ENCODE assay signal across 8 mouse cellular contexts in the genomic region with DNA sequence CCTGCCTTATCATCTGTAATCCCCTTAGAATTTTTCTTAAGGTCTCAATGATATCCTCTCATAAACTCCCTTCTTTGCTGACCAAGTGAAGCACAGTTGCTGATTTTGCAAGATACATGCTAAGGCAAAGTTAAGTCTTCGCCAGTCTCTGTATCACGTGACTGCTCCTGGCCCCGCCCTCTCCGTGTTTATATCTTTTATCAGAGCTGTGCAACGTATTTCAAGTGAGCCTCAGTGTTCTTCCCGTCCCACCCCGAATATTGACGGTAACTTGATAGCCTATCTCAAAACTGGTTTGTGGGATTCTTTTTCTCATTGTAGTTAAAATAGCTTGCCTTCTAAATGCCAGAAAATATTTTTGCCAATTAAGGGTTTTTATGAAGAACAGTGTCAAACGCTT. TPM values are rescaled to one million over a fixed set of nuclear protein-coding genes. Genes with fewer than 3 reads are reported as not detected.
A peak's percentile ranks its signal among the peaks of the same experiment; 100 is the strongest.
DNase-seq lines count a peak whose midpoint lies in the region; ATAC-seq and TF ChIP-seq lines count a peak whose summit lies in the region.

No protein-coding gene starts in this region.

- peak overlapping the region; percentile 73 for H3K27ac ChIP-seq in limb, embryonic 14.5 days (replicated peaks; ENCODE audit: low read depth, low read length)

- DNase-seq in ovary, adult 18-20 months (ENCODE audit: low spot score), result peak; percentile 55
- DNase-seq in ovary, postnatal 10 days (ENCODE audit: low spot score), result no peak
- peak; percentile 23 for DNase-seq in heart, postnatal 25 days (ENCODE audit: low spot score)
- DNase-seq in limb, embryonic 14.5 days (ENCODE audit: low spot score), result peak; percentile 74
- no peak for DNase-seq in left cerebral cortex, postnatal 25 days (ENCODE audit: low spot score in 2 of 2)
- DNase-seq in right cerebral cortex, postnatal 25 days, result no peak

- peak overlapping the region; percentile 40 for H3K4me2 ChIP-seq in limb, embryonic 14.5 days (replicated peaks; ENCODE audit: low read depth, low read length, severe bottlenecking)
- H3K4me2 ChIP-seq in myocyte (ENCODE audit: low read depth), result peak overlapping the region; percentile 90

- H3K4me1 ChIP-seq in limb, embryonic 14.5 days (ENCODE audit: control insufficient read depth, insufficient read depth, low read length), result peaks cover 34% of the 10 kb centered on the region

- no peaks in the 10 kb centered on the region for H3K27me3 ChIP-seq in limb, embryonic 14.5 days (ENCODE audit: control insufficient read depth, insufficient read depth, low read length)
- no peaks in the 10 kb centered on the region for H3K27me3 ChIP-seq in myocyte (ENCODE audit: control insufficient read depth, insufficient read depth, insufficient read length)

- 21% methylated on average over 9 of the region's 9 CpGs for WGBS in limb, embryonic 14.5 days

- TF ChIP-seq POLR2A in limb, embryonic 14.5 days (IDR thresholded peaks at IDR 0.05; ENCODE audit: borderline replicate concordance, extremely low read depth, insufficient read depth, insufficient read length), result no peak
- TF ChIP-seq POLR2A in myocyte (IDR thresholded peaks at IDR 0.05; ENCODE audit: insufficient read length, low read depth), result no peak

- no peaks in the 10 kb centered on the region for H3K36me3 ChIP-seq in limb, embryonic 14.5 days (ENCODE audit: control insufficient read depth, insufficient read depth, low read length)
- H3K36me3 ChIP-seq in myocyte (ENCODE audit: control insufficient read depth, insufficient read depth), result no peaks in the 10 kb centered on the region

- peak overlapping the region; percentile 23 for H3K4me3 ChIP-seq in limb, embryonic 14.5 days (replicated peaks; ENCODE audit: low read length)
- H3K4me3 ChIP-seq in myocyte, result peak overlapping the region; percentile 10

- no peak overlapping the region for H3ac ChIP-seq in myocyte (ENCODE audit: control insufficient read depth, insufficient read length)

- intact Hi-C loops in heart, postnatal 25 days (cut with DNase I), result no loop called here
- intact Hi-C loops in left cerebral cortex, postnatal 25 days (cut with DNase I), result loop anchor here (10.0 kb wide), 1 partner anchor 168 kb away; no protein-coding TSS in a partner anchor

- no peaks in the 10 kb centered on the region for H3K79me2 ChIP-seq in myocyte (ENCODE audit: control insufficient read depth, insufficient read depth)

- peak; percentile 63; the same call in 1 of the 2 replicates for ATAC-seq in erythroid progenitor cell, adult 5-6 weeks (replicated peaks; ENCODE audit: low FRiP score, poor library complexity, severe bottlenecking)
- ATAC-seq in limb, embryonic 14.5 days (ENCODE audit: low FRiP score, low read depth), result peak; percentile 46; the same call in 1 of the 2 replicates

- H3K9me3 ChIP-seq in limb, embryonic 14.5 days (ENCODE audit: control insufficient read depth, low read length), result no peaks in the 10 kb centered on the region

- peak overlapping the region; percentile 38; the same call in 1 of the 2 replicates for H3K9ac ChIP-seq in limb, embryonic 14.5 days (ENCODE audit: low read depth, low read length, severe bottlenecking)

TF ChIP-seq in myocyte, 11 proteins besides CTCF, POLR2A, EP300 and RAD21:
- TF ChIP-seq MAX (IDR thresholded peaks at IDR 0.05; ENCODE audit: low read depth) (no peak), USF1 (IDR thresholded peaks at IDR 0.05; ENCODE audit: low read depth) (peak; percentile 93)

RNA-seq across cellular contexts. Expression of a gene that starts 29.5 kb away (rescaled TPM):
- total RNA-seq in erythroid progenitor cell, adult 5-6 weeks (2015; ENCODE audit: low replicate concordance), result 6.5 and 15.5 TPM in 2 replicates
- total RNA-seq in erythroid progenitor cell, adult 5-6 weeks (2017; ENCODE audit: low replicate concordance), result 8.2 and 30.5 TPM in 2 replicates
- total RNA-seq in heart, postnatal 25 days (2021), result 1 to 10 TPM; 5.4 to 5.5 TPM
- polyA plus RNA-seq in limb, embryonic 14.5 days (2012; rRNA removed), result 22.3 and 30.1 TPM in 2 replicates
- polyA plus RNA-seq in limb, embryonic 14.5 days (2014; fragmentation: Nextera tagmentation; extraction: Ambion mirVana), result 25.3 and 25.6 TPM in 2 replicates
- 6.4 TPM for polyA plus RNA-seq in myocyte (2012; fragmentation: generic; extraction: Trizol)
- 10 to 100 TPM; 21.4 to 26.9 TPM for total RNA-seq in left cerebral cortex, postnatal 25 days (2021)

RNA-seq across cellular contexts. Expression of a gene that starts 30.3 kb away (rescaled TPM):
- total RNA-seq in erythroid progenitor cell, adult 5-6 weeks (2015; ENCODE audit: low replicate concordance), result 1.8 and 4.2 TPM in 2 replicates
- total RNA-seq in erythroid progenitor cell, adult 5-6 weeks (2017; ENCODE audit: low replicate concordance), result 0.98 and 4.7 TPM in 2 replicates
- total RNA-seq in heart, postnatal 25 days (2021), result 10 to 100 TPM; 10.8 to 10.9 TPM
- 10.6 and 13.5 TPM in 2 replicates for polyA plus RNA-seq in limb, embryonic 14.5 days (2012; rRNA removed)
- polyA plus RNA-seq in limb, embryonic 14.5 days (2014; fragmentation: Nextera tagmentation; extraction: Ambion mirVana), result 14.7 and 15.4 TPM in 2 replicates
- polyA plus RNA-seq in myocyte (2012; fragmentation: generic; extraction: Trizol), result 6.9 TPM
- 10 to 100 TPM; 10.7 to 11.5 TPM for total RNA-seq in left cerebral cortex, postnatal 25 days (2021)

RNA-seq across cellular contexts. Expression of a gene that starts 59.0 kb away (rescaled TPM):
- total RNA-seq in erythroid progenitor cell, adult 5-6 weeks (2015; ENCODE audit: low replicate concordance), result 14.7 and 20.2 TPM in 2 replicates
- total RNA-seq in erythroid progenitor cell, adult 5-6 weeks (2017; ENCODE audit: low replicate concordance), result 12.6 and 16.7 TPM in 2 replicates
- total RNA-seq in heart, postnatal 25 days (2021), result 1 to 10 TPM; 2.0 to 2.6 TPM
- polyA plus RNA-seq in limb, embryonic 14.5 days (2012; rRNA removed), result 8.2 and 10.5 TPM in 2 replicates
- polyA plus RNA-seq in limb, embryonic 14.5 days (2014; fragmentation: Nextera tagmentation; extraction: Ambion mirVana), result 13.8 and 14.7 TPM in 2 replicates
- polyA plus RNA-seq in myocyte (2012; fragmentation: generic; extraction: Trizol), result 5.9 TPM
- total RNA-seq in left cerebral cortex, postnatal 25 days (2021), result 10 to 100 TPM; 21.6 to 24.6 TPM

Comparison
In these comparisons a context has a peak if more than half of its experiments do, and no peak if none do; other contexts are left out.
1. DNase-seq: peak in ovary, adult 18-20 months (single experiment), heart, postnatal 25 days (single experiment) and limb, embryonic 14.5 days (single experiment); none in ovary, postnatal 10 days (single experiment), left cerebral cortex, postnatal 25 days (0 of 2) and right cerebral cortex, postnatal 25 days (single experiment).